In genomic region chr17:46034110-46034509, GRCm38 (mm10) we compare ENCODE assay signal across 13 mouse cellular contexts. TPM values are rescaled to one million over a fixed set of nuclear protein-coding genes. Genes with fewer than 3 reads are reported as not detected.
DNase-seq lines count a peak whose midpoint lies in the region; ATAC-seq lines count a peak whose summit lies in the region.
"Had no signal": no experiment of that assay in that cellular context is flagged by ENCODE, and none has a peak within 500 bp of the region (broad histone marks: within the 10 kb centered on the region; RNA-seq: fewer than 3 reads in every experiment).

No protein-coding gene starts in this region.

- no peak overlapping the region for H3K27ac ChIP-seq in heart, embryonic 15.5 days
- no peak overlapping the region for H3K27ac ChIP-seq in midbrain, embryonic 13.5 days
- H3K27ac ChIP-seq in midbrain, embryonic 11.5 days (ENCODE audit: low read depth, low read length): no peak overlapping the region
- H3K27ac ChIP-seq: liver, embryonic 12.5 days had no signal

- no peak overlapping the region for H3K4me3 ChIP-seq in heart, embryonic 15.5 days
- H3K4me3 ChIP-seq in midbrain, embryonic 13.5 days (replicated peaks): no peak overlapping the region
- no peak overlapping the region for H3K4me3 ChIP-seq in midbrain, embryonic 11.5 days (ENCODE audit: low read depth, low read length)
- H3K4me3 ChIP-seq: liver, embryonic 12.5 days had no signal

- no peaks in the 10 kb centered on the region for H3K36me3 ChIP-seq in heart, embryonic 15.5 days
- no peaks in the 10 kb centered on the region for H3K36me3 ChIP-seq in midbrain, embryonic 13.5 days
- no peaks in the 10 kb centered on the region for H3K36me3 ChIP-seq in midbrain, embryonic 11.5 days (ENCODE audit: control insufficient read depth, insufficient read depth, low read length)
- H3K36me3 ChIP-seq: liver, embryonic 12.5 days had no signal

- H3K9ac ChIP-seq in heart, embryonic 15.5 days: no peak overlapping the region
- peak overlapping the region; percentile 33; the same call in 1 of the 2 replicates for H3K9ac ChIP-seq in midbrain, embryonic 13.5 days (replicated peaks)
- no peak overlapping the region for H3K9ac ChIP-seq in midbrain, embryonic 11.5 days (ENCODE audit: low read length)
- H3K9ac ChIP-seq: forebrain, postnatal 0 days; liver, embryonic 12.5 days had no signal

- DNase-seq in heart, postnatal 10 days: no peak
- DNase-seq in midbrain, embryonic 11.5 days (ENCODE audit: low spot score, missing footprints): no peak
- peak; percentile 39 for DNase-seq in naive thymus-derived CD4-positive, alpha-beta T cell, adult 2 months (ENCODE audit: low read depth)
- DNase-seq in spleen, postnatal 4 days (ENCODE audit: low spot score in 2 of 2): no peak
- DNase-seq in layer of hippocampus, postnatal 10 days (ENCODE audit: low spot score in 2 of 2): no peak
- DNase-seq: adrenal gland, postnatal 25 days; cerebellum, adult 8-10 months; forebrain, postnatal 0 days; gastrocnemius, postnatal 10 days had no signal

- ATAC-seq in heart, embryonic 15.5 days (replicated peaks; ENCODE audit: insufficient number of reproducible peaks, insufficient read depth, low FRiP score, low read depth): no peak
- no peak for ATAC-seq in midbrain, embryonic 13.5 days
- ATAC-seq in midbrain, embryonic 11.5 days (ENCODE audit: low FRiP score): no peak
- ATAC-seq: forebrain, postnatal 0 days; liver, embryonic 12.5 days; lung, postnatal 0 days had no signal

- H3K9me3 ChIP-seq in heart, embryonic 15.5 days (replicated peaks): no peaks in the 10 kb centered on the region
- no peaks in the 10 kb centered on the region for H3K9me3 ChIP-seq in midbrain, embryonic 13.5 days
- H3K9me3 ChIP-seq in midbrain, embryonic 11.5 days (ENCODE audit: control insufficient read depth, low read length): no peaks in the 10 kb centered on the region
- H3K9me3 ChIP-seq: liver, embryonic 12.5 days had no signal

- intact Hi-C loops in heart, postnatal 10 days (cut with DNase I): loop anchor here (5.0 kb wide), 1 partner anchor 77 kb away; no protein-coding TSS in a partner anchor

- H3K4me2 ChIP-seq in heart, embryonic 15.5 days: peak overlapping the region; percentile 90; the same call in 1 of the 2 replicates
- H3K4me2 ChIP-seq in midbrain, embryonic 13.5 days (replicated peaks): no peak overlapping the region
- H3K4me2 ChIP-seq in midbrain, embryonic 11.5 days: no peak overlapping the region
- H3K4me2 ChIP-seq: liver, embryonic 12.5 days had no signal

- 33% methylated on average over 6 of the region's 6 CpGs for WGBS in heart, embryonic 15.5 days
- WGBS in midbrain, embryonic 13.5 days: 61% methylated on average over 6 of the region's 6 CpGs
- 62% methylated on average over 6 of the region's 6 CpGs for WGBS in midbrain, embryonic 11.5 days

- peaks cover 34% of the 10 kb centered on the region for H3K4me1 ChIP-seq in heart, embryonic 15.5 days (replicated peaks)
- peaks cover 28% of the 10 kb centered on the region for H3K4me1 ChIP-seq in midbrain, embryonic 13.5 days (replicated peaks)
- peaks cover 13% of the 10 kb centered on the region for H3K4me1 ChIP-seq in midbrain, embryonic 11.5 days (ENCODE audit: control insufficient read depth, insufficient read depth, low read length)

- no peaks in the 10 kb centered on the region for H3K27me3 ChIP-seq in heart, embryonic 15.5 days
- 0 out of 2 replicates have a peak, but pooled peaks cover 5% of the 10 kb centered on the region for H3K27me3 ChIP-seq in midbrain, embryonic 13.5 days
- no peaks in the 10 kb centered on the region for H3K27me3 ChIP-seq in midbrain, embryonic 11.5 days (ENCODE audit: control insufficient read depth, insufficient read depth, low read length)

RNA-seq across cellular contexts. Expression of gene Vegfa, which starts 1.9 kb away (rescaled TPM):
- polyA plus RNA-seq in heart, embryonic 15.5 days (2015; fragmentation: Nextera tagmentation; extraction: Ambion mirVana): 6.0 and 7.4 TPM in 2 replicates
- total RNA-seq in heart, postnatal 10 days (2021): 100 to 1,000 TPM; 231 to 234 TPM
- 2.7 and 3.4 TPM in 2 replicates for polyA plus RNA-seq in midbrain, embryonic 13.5 days (2015; fragmentation: Nextera tagmentation; extraction: Ambion mirVana)
- 2.2 and 2.9 TPM in 2 replicates for polyA plus RNA-seq in midbrain, embryonic 11.5 days (2014; fragmentation: Nextera tagmentation; extraction: Ambion mirVana)
- 10 to 100 TPM; 92.2 to 97.0 TPM for total RNA-seq in layer of hippocampus, postnatal 10 days (2021)
